Mouse (Mus musculus) kidney, adult 2 months (tissue): Measurements from ENCODE around the gene Nipal1. TPM values are rescaled to one million over a fixed set of nuclear protein-coding genes. Genes with fewer than 3 reads are reported as not detected.

ENCODE experiments used
- DNase-seq: peaks from one replicate; pipeline ENCODE4 v3.0.0; 2021
- H3K27ac ChIP-seq: fragments of 200-500 bp; 2 replicates; pipeline ENCODE4 v1.5.1; 2012; ENCODE audit warnings: low read depth, low read length, control low read depth, inconsistent platforms; ENCODE audit not compliant: insufficient read depth
- H3K27me3 ChIP-seq: fragments of 200-500 bp; replicated peaks from 2 replicates; pipeline ENCODE4 v1.6.1; 2012; ENCODE audit warnings: mild to moderate bottlenecking, moderate library complexity, low read length, inconsistent platforms; ENCODE audit not compliant: control insufficient read depth, insufficient read depth
- H3K36me3 ChIP-seq: fragments of 200-500 bp; 2 replicates; pipeline ENCODE4 v1.6.1; 2012; ENCODE audit warnings: mild to moderate bottlenecking, moderate library complexity, low read length, inconsistent platforms; ENCODE audit not compliant: control insufficient read depth, insufficient read depth
- H3K4me1 ChIP-seq: fragments of 200-500 bp; 2 replicates; pipeline ENCODE4 v1.6.1; 2011; ENCODE audit warnings: low read length; ENCODE audit not compliant: control insufficient read depth, insufficient read depth
- H3K4me3 ChIP-seq: fragments of 200-500 bp; 2 replicates; pipeline ENCODE4 v1.5.1; 2011; ENCODE audit warnings: mild to moderate bottlenecking, low read depth, low read length, control low read depth; ENCODE audit not compliant: insufficient read depth
- CTCF ChIP-seq: fragments of 200-500 bp; conservative IDR thresholded peaks from 2 replicates; pipeline ENCODE4 v1.5.1; 2011; ENCODE audit warnings: low read depth, mild to moderate bottlenecking, control low read depth, low read length, moderate library complexity, mixed read lengths; ENCODE audit not compliant: insufficient read depth, insufficient read length
- POLR2A ChIP-seq: fragments of 200-500 bp; IDR thresholded peaks from one replicate; pipeline ENCODE4 v1.6.1; 2011; ENCODE audit warnings: low read depth, low read length, control low read depth
- WGBS: fragments of 180-500 bp; shearing (Covaris S2); methylation state at CpG from one replicate; pipeline ENCODE4 v1.1.7; 2018; 5-methylcytosine and 5-hydroxymethylcytosine counted together
- polyA plus RNA-seq: library from polyadenylated mRNA; depleted of rRNA; stranded (reverse); fragments of >200 nt; gene quantifications from 2 replicates; pipeline ENCODE4 v1.2.3, GENCODE M21; 2012

The Nipal1 gene
- polyA plus RNA-seq, 1 experiment: 0.70 TPM

DNA sequence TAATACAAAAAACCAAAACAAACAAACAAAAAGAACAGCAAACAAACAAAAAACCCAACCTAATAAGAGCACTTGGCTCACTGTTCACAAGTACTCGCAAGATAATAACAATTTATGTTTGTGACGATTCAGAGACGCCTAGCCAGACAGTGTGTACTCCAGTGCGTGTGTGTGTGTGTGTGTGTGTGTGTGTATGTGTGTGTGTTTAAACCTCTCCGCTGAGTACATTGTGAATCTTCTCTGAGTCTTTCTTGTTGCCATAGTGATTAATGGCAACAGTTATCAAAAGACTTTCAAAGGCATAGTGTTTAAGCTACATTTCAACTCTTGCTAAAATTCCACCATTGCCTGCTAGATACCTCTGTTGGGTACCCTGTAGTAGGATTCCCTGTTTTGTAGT is 16.5 kb downstream of the Nipal1 start:
- Histone ChIP-seq H3K36me3 (no peaks in the 10 kb centered on the region), H3K4me3 (no peak overlapping the region), H3K27me3 (no peaks in the 10 kb centered on the region), H3K27ac (no peak overlapping the region), H3K4me1 (no peaks in the 10 kb centered on the region)
- no peak for TF ChIP-seq POLR2A
- TF ChIP-seq CTCF: no peak
- no peak for DNase-seq
- WGBS: 93% methylated on average over 5 of the region's 5 CpGs

- TF ChIP-seq CTCF (no peak), POLR2A (no peak)
- H3K27ac ChIP-seq: no peak overlapping the region
- H3K36me3 ChIP-seq: no peaks in the 10 kb centered on the region
- no peaks in the 10 kb centered on the region for H3K4me1 ChIP-seq
- no peaks in the 10 kb centered on the region for H3K27me3 ChIP-seq
- no peak overlapping the region for H3K4me3 ChIP-seq
- DNase-seq: peak; percentile 23
- WGBS: 48% methylated on average over 3 of the region's 3 CpGs
These were observed 17.3 kb downstream of the Nipal1 start for GRCm38 (mm10) chr5:72664854-72665253.

- peak; percentile 50 for DNase-seq
- 21% methylated on average over 5 of the region's 5 CpGs for WGBS
These were observed 17.7 kb downstream of the Nipal1 start for GRCm38 (mm10) chr5:72665281-72665680.

DNA sequence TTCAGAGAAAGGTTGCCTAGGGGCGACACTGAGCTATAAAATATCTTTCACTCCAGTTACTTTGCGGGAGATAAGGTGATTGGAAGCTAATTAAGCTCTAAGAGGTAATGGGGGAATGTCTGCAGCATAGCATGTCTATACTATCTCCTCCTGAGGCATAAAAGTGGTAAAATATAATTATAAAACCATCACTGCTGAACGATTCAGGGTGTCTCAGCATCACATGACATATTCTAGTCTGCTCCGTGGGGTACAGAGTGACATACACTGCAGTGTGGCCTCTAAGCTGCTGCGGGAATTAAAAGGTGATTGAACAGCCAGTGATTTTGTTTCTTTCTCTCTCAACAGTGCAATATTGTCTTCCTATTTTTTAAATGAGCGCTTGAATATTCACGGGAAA is 18.8 kb downstream of the Nipal1 start:
- H3K4me3 ChIP-seq: no peak overlapping the region
- no peaks in the 10 kb centered on the region for H3K36me3 ChIP-seq
- WGBS: 78% methylated on average over 7 of the region's 7 CpGs
- no peak for DNase-seq
- no peak overlapping the region for H3K27ac ChIP-seq
- no peaks in the 10 kb centered on the region for H3K27me3 ChIP-seq
- H3K4me1 ChIP-seq: no peaks in the 10 kb centered on the region
- TF ChIP-seq CTCF (no peak), POLR2A (no peak)

More at GRCm38 (mm10) chr5:72665281-72665680, 17.7 kb downstream of the Nipal1 start:
- Histone ChIP-seq H3K27ac (no peak overlapping the region), H3K36me3 (no peaks in the 10 kb centered on the region), H3K27me3 (no peaks in the 10 kb centered on the region), H3K4me3 (no peak overlapping the region), H3K4me1 (no peaks in the 10 kb centered on the region)
- TF ChIP-seq POLR2A (no peak), CTCF (peak; percentile 63)

DNA sequence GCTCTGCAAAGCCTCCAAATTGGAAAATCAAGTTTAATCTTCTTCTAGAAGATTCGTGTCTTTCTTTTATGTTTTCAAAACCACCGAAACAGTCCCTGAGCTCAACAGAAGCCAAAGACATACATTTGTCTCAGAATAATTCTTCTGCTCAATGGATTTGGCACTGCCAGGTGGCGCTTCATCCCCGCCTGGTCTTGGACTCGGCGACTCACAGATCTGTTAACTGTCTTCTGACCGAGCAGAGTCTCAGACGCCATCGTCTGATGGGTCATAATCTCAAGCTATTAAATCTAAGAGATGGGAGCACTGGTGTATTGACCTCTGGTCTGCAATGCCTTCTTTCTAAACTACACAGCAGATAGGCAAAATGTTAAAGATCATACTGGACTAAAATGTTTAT is 20.8 kb downstream of the Nipal1 start:
- H3K27me3 ChIP-seq: no peaks in the 10 kb centered on the region
- TF ChIP-seq CTCF (no peak), POLR2A (no peak)
- H3K36me3 ChIP-seq: no peaks in the 10 kb centered on the region
- no peaks in the 10 kb centered on the region for H3K4me1 ChIP-seq
- 83% methylated on average over 9 of the region's 9 CpGs for WGBS
- no peak for DNase-seq
- no peak overlapping the region for H3K4me3 ChIP-seq
- H3K27ac ChIP-seq: no peak overlapping the region

DNA sequence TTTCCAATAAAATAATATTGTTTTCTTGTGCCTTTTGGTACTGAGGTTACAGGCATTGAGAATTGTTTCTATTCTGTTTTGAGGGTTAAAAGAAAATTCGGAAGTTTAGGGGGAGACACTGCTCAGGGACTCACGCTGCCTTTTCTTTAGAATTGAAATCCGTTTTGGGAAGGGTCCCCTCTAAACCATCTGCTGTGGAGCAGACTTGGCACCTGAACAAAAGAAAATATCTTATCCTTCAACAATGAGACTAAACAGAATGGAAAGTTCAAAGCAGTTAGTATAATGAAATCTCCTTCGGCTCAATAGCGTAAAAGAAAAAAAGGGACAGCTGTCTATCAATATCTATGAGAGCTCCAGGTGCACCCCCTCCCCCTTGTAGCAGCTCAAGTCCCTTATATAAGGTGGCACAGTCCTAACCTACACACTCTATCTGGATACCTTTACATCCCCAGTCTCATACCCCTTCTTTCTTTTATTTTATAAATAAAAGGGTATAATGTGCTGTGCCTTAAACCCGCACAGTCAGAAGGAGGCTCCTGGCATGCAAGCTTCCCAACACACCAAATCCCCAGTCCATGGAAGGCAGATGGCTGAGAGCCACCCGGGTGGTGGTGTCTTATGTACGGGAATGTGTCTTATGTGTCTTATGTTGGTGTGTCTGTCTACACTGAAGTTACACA is 23.6 kb downstream of the Nipal1 start:
- no peak for DNase-seq
- Histone ChIP-seq H3K27ac (no peak overlapping the region), H3K36me3 (no peaks in the 10 kb centered on the region), H3K4me3 (no peak overlapping the region), H3K27me3 (no peaks in the 10 kb centered on the region), H3K4me1 (no peaks in the 10 kb centered on the region)
- WGBS: 84% methylated on average over 8 of the region's 8 CpGs
- TF ChIP-seq POLR2A (no peak), CTCF (no peak)

- 67% methylated on average over 9 of the region's 9 CpGs for WGBS
- no peak for DNase-seq
- Histone ChIP-seq H3K4me3 (no peak overlapping the region), H3K36me3 (no peaks in the 10 kb centered on the region), H3K27me3 (no peaks in the 10 kb centered on the region), H3K27ac (peak overlapping the region; percentile 72; the same call in 1 of the 2 replicates), H3K4me1 (no peaks in the 10 kb centered on the region)
- no peak for TF ChIP-seq CTCF
- TF ChIP-seq POLR2A: no peak
These were observed 27.5 kb downstream of the Nipal1 start for GRCm38 (mm10) chr5:72674994-72675542.

DNA sequence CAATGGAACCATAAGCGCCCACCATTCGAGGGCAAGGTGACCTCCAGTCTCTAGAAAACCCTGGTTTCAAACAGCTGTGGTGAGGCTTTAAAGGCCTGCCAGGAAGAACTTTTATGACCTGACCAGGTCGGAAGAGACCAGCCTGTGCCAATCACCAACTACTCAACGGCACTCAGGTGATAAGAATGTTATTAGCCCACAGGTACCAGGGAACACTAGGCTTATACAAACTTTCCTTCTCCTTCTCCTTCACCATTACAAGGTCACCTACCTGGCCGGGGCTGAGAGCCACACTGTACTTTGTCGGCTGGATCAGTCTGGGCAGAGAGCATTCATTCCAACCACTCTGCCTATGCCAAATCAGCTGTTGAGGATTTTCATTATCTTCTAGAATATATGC is 33.9 kb downstream of the Nipal1 start:
- H3K27me3 ChIP-seq: no peaks in the 10 kb centered on the region
- peak; percentile 17 for DNase-seq
- 63% methylated on average over 6 of the region's 6 CpGs for WGBS
- H3K27ac ChIP-seq: no peak overlapping the region; the same call in 1 of the 2 replicates
- H3K4me3 ChIP-seq: no peak overlapping the region
- TF ChIP-seq POLR2A (no peak), CTCF (no peak)
- no peaks in the 10 kb centered on the region for H3K36me3 ChIP-seq
- H3K4me1 ChIP-seq: no peaks in the 10 kb centered on the region
